Mouse (Mus musculus) c-Kit-negative CD71-positive TER-119-positive erythroid progenitor cells, embryonic 14.5 days (primary cell): Measurements from ENCODE around the gene Pim1.
"Not testable (repeated sequence)": the region's sequence is repeated elsewhere in the genome, so short reads cannot be mapped to it uniquely, and the experiment has no call there.

Source experiments
- DNase-seq: peaks from one replicate; pipeline ENCODE4 v3.0.0-alpha.2; 2013; ENCODE audit warnings: low read depth, low spot score

Pim1 gene

DNA sequence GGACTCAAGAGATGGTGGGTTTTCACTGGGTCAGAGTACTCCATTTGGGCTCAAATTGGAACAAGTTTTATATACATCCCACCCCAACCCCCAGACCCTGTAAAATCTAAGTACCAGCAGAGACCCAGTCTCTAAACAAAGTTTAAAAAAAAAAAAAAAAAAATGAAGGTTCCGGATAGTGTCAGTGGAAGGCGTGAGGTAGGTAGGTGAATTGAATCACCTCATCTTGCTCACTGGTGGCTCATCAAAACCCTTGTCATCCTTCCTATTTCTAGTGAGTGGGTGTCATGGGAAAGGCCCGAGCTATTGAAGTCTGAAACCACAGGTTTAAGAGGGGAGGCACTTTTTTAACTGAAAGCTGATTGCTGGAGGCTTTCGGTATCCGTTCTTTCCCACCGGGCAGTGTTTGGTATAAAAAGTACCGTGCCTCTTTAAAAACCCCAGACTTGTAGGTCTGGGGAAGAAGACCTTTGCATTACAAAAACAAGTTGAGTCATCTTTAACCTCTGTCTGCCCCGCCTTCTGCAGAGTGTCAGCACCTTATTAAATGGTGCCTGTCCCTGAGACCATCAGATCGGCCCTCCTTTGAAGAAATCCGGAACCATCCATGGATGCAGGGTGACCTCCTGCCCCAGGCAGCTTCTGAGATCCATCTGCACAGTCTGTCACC, 3.6 kb downstream of the Pim1 start:
- DNase-seq, result no peak

DNA sequence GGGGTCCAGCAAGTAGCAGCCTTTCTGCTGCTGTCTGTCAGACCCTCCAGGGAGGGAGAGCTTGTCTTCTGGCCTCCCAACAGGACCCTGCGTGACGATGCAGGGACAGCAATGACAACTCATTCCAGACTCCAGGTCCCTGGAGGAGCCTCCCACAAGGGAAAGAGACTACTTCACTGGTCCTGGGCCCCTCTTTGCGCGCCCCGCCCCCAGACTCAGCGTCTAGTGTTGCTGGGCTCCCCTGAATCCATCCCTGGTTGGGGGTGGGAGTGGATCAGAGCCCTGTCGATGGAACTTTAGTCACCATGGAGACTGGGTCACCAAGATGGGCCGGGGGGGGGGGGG, 4.2 kb downstream of the Pim1 start:
- DNase-seq, result no peak

- DNase-seq, result no peak
Observed at GRCm38 (mm10) chr17:29496211-29497070, 5.9 kb downstream of the Pim1 start.

- DNase-seq, result no peak
Observed at GRCm38 (mm10) chr17:29497071-29497354, 6.5 kb downstream of the Pim1 start.

GRCm38 (mm10) chr17:29497481-29497880, 6.9 kb downstream of the Pim1 start:
- DNase-seq, result not testable (repeated sequence)

- no peak for DNase-seq
Observed at GRCm38 (mm10) chr17:29498028-29498427, 7.5 kb downstream of the Pim1 start.

GRCm38 (mm10) chr17:29498952-29499351, 8.4 kb downstream of the Pim1 start:
- DNase-seq, result not testable (repeated sequence)

GRCm38 (mm10) chr17:29499511-29499910, 9.0 kb downstream of the Pim1 start:
- DNase-seq, result peak; percentile 89

DNA sequence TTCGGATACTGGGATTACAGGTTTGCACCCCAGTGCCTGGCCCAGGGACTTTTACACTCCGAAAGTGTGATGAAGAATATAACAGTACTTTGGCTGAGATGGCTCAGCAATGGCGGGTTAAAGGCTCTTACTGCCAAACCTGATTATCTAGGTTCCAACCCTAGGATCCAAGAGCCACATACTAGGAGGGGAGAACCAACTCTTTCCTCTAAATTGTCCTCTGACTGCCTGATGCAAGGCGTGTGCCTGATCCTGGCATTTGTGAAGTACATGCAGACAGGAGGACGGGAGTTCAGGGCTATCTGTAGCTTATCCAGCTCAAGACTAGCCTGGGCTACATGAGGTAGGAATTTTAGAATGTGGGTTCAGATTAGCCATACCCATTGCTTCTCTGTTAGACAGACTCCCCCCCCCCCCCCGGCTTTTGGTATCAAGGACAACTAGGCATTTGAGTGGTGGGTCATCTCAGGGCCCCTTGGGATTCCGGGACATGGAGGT, 9.7 kb downstream of the Pim1 start:
- DNase-seq, result no peak

- peak; percentile 77 for DNase-seq
Observed at GRCm38 (mm10) chr17:29500802-29501469, 10.4 kb downstream of the Pim1 start.

- DNase-seq, result no peak
Observed at GRCm38 (mm10) chr17:29502005-29502668, 11.6 kb downstream of the Pim1 start.

DNA sequence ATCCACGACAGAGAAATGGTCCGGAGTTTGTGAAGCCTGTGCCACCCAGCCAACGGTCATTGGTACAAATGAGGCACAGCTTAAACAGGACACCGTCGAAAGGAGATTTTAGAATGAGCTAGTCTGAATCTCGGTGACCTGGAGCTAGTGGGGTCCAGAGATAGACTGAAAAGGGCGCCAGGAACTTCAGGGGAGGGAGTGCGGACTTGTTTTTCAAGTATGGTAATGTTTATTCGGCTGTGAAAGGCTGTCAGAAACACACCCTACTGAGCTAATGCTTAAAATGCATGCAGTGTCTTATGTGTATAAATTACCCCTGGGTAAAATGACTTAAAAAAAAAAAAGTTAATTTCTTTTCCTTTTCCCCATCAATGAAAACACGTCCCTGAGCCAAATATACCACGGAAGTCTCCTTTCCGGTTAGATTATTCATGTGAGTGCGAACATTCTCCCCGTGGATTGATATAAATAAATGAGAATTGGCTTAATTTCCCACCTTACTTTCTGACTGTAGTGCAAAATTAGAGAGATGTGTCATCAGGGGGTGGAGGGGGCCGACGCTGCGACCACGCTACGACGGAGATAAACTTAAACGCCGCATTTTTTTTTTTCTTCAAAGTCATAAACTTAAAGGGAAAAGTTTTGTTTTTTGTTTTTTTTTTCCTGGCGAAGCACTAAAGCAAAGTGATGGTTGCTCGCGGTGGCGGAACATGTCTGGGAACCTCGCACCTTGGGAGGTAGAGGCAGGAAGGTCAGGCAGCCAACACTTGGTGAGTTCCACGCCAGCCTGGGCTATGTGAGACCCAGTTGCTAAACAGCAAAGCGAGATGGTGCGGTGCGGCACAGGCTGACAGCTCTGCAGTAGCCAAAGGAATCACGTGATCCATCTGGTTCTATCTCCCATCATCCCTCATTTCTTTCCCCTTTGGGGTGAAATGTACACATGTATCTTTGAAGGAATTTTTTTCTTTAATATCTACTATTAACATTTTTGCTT, 12.4 kb downstream of the Pim1 start:
- DNase-seq, result no peak

DNA sequence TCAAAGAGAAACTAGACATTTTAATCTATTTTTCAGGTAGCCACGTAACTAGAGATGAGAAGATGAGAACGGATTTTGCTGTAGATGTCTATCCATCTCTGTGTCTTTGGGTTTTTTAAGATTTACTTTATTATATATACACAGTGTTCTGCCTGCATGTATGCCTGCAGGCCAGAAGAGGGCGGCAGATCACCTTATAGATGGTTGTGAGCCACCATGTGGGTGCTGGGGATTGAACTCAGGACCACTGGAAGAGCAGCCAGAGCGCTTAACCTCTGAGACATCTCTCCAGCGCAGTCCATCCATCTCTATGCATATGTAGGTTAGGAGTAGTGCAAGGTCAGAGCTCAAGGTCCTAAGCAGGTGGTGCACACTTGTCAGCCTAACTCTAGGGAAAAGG, 13.1 kb downstream of the Pim1 start:
- DNase-seq, result no peak

GRCm38 (mm10) chr17:29508927-29509608, 18.5 kb downstream of the Pim1 start:
- no peak for DNase-seq

- no peak for DNase-seq
Observed at GRCm38 (mm10) chr17:29510691-29511090, 20.1 kb downstream of the Pim1 start.

GRCm38 (mm10) chr17:29513044-29513730, 22.6 kb downstream of the Pim1 start:
- peak; percentile 74 for DNase-seq

- DNase-seq, result peak; percentile 79
Observed at GRCm38 (mm10) chr17:29514435-29514834, 23.9 kb downstream of the Pim1 start.

DNA sequence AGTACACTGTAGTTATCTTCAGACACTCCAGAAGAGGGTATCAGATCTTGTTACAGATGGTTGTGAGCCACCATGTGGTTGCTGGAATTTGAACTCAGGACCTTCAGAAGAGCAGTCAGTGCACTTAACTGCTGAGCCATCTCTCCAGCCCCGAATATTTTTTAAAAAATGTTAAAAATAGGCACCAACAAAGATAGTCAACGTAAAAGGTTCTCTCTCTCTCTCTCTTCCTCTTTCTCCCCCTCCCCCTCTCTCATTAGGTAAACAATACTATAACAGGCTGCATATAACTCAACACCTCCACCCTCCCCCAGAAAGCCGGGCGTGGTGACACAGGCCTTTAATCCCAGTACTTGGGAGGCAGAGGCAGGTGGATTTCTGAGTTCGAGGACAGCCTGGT, 28.1 kb downstream of the Pim1 start:
- not testable (repeated sequence) for DNase-seq

- DNase-seq, result no peak
Observed at GRCm38 (mm10) chr17:29519731-29520130, 29.2 kb downstream of the Pim1 start.

- no peak for DNase-seq
Observed at GRCm38 (mm10) chr17:29525613-29526012, 35.1 kb downstream of the Pim1 start.
